Mouse (Mus musculus) urinary bladder, postnatal 25 days (tissue): ENCODE results near the gene Adarb1.
A peak's percentile ranks its signal among the peaks of the same experiment; 100 is the strongest.

Source experiments
- DNase-seq: peaks from one replicate; pipeline ENCODE4 v3.0.0; 2022; ENCODE audit warnings: low spot score

The Adarb1 gene

DNA sequence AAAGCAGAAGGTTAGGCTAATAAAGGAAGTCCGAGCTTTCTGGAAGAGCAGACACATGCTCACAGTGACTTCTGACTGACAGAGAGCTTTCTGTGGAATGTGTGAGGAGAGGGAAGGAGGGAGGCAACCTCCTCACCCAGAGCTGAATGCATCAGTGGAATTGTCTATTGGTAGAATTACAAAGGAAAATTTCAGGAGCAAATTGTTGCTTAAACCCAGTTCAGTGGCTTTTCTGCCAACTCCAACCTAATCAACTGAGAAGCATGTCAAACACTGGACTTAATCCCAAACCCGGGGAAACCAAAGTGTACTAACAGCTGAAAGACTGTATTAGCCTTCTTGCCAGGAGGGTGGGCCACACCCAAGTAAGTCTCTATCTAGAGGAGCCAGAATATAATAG lies 36.9 kb downstream of the Adarb1 start:
- no peak for DNase-seq

DNA sequence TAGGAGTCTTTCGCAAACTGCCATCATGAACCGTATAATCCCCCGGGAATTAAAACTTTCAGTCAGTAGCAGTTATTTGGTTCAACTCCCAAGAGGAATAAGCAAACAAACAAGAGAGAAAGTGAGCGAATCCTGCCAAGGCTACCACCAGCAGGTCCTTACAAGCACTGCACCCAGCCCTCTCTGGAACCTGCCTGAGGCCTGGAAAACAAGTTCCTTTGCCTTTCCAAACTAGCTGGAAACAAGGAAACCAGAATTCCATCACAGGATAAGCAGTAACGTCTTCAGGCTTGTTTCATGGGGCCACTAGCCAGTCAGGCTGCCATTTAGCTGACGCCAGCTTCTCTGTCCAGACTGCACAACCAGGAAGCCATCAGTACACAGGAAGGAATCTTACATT lies 37.4 kb downstream of the Adarb1 start:
- no peak for DNase-seq

DNA sequence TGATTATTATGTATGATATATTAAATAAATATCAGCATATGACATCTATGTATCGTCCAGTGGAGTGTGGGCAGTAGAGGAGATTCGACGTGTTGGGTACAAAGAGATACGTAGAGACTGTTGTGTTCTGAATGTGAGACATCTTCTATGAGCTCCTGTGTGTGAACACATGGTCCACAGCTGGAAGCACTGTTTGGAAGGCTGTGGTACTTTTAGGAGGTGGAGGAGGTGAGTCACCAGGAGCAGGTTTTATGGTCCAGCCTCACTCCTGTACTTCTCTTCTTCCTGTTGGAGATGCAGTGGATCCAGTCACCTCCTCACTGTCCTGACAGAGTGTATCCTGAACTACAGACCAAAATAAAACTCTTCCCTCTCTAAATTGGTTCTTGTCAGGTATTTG lies 38.9 kb downstream of the Adarb1 start:
- no peak for DNase-seq

DNA sequence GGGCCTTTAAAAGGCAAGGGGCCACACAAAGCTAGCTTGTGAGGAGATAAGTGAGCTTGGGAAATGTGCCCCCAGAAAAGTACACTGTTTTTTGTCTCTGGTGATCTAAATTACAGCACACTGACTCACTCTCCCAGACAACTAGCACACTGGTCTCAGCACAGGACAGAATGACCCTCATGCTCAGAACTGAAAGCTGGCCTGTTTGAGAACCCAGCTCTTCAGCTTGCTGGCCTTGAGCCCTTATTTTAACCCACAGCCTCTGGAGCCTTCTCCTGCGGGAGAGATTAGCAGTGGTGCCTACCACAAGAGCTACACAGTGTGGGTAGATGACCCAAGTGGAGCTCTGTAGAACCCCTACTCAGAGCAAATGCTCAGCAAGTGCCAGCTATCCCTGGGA lies 42.0 kb downstream of the Adarb1 start:
- no peak for DNase-seq

DNA sequence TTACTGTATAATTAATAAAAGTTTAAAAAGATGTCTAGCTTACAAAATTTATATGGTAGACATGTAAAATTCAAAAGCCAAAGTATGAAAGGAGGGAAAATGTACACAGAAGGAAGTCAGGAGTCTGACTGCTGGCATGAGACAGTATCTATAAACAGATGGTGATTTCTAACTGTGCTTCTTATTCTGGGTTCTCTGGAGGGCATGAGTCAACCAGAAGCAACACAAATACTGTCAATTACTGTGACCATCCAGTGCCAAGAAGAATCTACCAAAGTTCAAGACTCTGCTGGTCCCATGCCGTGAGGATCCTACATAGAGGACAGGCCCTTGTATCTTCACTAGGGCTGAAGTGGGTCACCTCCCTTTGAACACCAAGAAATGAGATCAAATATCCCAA lies 43.1 kb downstream of the Adarb1 start:
- no peak for DNase-seq

DNA sequence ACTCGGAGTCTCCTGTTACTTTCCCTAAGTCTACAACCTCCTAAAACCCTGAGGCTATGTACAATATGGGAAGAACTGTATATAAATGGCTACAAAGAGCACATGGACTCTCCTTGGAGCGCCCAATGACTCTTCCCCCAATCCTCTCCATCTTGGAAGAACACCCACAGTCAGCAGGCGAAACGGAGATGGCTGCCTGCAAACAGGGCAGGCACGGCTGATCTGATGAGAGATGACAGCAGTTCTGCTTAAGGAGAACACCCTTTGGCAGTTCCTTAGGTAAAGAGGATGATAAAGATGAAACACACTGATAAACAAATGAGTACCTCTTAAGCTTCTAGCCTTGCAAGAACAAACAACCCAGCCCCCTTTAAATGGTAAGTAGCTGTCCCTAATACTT lies 43.7 kb downstream of the Adarb1 start:
- DNase-seq, result no peak

DNA sequence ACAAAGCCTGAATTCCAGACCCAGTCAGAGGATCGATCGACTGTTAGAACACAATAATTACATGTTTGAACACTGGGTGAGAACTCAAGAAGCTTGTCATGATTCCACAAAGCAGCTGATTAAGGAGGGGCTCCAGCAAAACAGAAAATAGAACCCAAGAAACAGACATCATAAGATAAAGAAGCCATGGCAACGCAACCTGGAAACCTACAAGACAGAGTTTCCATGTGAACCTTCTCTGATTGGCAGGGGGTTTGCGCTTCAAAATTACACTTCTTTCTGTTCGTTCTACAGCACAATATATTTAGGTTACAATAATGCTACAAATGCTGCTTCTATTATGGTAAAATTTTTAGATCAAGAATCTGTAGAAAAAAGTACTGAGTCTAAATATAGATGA lies 47.9 kb downstream of the Adarb1 start:
- no peak for DNase-seq

DNA sequence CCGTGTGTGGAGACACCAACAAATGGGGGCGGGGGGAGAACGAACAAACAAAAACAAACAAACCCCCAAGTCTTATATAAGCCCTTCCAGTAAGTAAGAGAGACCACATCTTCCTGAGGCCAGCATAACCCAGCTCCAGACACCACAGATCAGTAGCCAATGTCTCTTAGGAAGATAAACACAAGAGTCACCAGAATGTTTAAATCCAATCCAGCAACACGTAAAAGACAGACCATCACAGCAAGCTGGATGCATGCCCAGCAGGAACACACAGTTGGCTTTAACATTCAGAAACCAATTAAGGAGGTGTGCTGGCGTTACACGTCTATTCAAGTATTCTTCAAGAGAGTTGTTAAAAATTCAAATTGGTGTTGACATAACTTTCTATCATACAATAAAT lies 50.1 kb downstream of the Adarb1 start:
- no peak for DNase-seq

DNA sequence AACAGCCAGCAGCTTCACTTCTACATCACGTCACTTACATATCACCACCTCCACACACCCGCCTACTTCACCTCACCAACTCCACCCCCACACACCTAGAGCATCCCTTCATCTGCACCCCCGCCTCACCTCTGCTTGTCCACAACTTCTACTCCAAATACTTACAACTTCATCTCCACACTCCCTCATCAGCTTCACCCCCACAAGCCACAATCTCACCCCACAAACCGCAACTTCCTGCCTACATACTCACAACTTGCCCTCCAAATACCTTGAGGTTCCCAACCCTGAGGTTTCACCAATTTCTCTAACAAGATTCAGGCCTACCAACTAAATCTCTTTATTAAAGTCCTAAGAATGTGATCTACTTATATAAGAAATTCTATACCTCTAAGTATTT lies 51.1 kb downstream of the Adarb1 start:
- DNase-seq, result no peak

DNA sequence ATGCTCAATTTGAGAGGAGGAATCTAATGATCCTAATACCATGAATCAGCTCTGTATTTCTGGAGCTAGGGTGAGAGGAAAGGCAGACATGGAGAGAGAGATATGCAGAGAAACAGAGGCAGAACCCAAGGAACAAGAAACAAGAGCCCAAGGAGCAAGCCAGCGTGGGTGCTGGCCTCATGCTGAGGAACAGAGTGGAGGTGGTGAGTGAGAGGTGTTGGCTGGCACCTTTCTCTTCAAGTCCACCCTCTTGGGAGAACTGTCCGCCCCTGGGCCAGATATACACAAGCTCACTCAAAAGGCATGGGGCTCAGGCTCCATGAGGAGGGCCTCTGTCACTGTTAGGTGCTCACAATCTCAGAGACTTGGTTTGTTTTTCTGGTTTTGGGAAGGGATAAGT lies 52.9 kb downstream of the Adarb1 start:
- no peak for DNase-seq

DNA sequence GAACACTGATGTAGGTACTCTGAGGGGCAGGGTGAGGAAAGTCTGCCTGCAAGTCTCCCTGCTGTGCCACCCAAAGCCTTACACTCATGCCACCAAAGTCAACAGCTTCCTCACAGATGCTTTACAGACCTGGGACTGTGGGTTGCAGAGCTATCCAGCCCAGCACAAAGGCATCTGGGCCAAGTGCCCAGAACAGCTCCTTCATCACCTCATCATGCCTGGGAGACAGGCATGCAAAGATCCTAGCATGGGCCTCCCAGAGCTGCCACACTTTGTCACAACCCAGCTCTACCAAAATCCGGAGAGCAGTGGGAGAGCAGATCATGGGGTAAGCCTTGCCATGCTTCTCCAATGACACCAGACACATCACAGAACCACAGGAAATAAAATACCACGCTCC lies 57.6 kb downstream of the Adarb1 start:
- DNase-seq, result no peak

DNA sequence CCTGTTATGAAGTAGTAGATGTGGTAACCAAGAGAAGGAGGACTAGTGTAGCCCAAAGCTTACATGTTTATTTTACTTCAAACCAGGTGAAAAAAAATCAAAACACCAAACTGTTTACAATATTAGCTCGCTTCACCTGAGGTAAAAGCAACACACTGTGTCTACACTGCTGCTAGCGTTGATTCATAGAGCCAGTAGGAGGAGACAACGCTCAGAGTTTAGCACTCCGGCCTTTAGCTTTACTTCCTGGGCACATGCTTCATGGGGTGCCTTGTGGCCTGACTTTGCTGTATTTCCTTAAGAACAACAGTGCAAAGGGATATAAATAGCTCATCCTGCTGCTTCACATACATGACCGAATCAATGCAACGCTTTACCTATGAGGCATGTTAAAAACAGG lies 60.1 kb downstream of the Adarb1 start:
- DNase-seq, result no peak

DNA sequence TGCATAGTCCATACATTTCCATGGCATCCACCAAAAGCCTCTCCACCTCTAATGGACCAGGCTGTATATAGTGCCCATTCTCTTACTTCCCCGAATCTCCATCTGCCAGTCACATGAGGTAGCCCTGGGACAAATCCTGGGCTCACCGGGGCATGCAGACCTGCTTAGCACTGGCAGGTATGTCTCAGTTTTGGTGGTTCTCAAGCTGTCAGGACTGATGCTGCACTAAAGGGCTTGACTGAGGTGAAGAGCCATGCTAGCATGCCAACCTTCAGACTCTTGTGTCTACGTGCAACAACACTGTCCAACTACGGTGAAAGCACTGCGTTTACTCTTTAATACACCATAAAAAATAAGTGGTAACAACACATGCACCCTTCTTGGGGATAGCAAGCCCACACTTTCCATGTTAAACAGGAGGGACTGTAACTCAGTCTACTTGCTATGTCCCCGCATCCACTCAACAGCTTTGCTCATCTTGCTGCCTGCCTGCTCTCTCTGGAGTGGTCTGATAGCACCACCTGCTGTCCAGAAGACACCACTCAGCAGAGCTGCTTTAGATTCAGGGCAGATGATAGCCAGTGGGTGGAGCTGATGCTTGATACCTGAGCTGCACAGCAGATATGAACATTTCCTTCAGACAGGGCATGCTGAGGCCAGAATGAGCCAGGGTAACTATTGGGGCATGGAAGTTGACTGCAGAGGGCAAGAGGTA lies 64.9 kb downstream of the Adarb1 start:
- DNase-seq, result peak; percentile 60

DNA sequence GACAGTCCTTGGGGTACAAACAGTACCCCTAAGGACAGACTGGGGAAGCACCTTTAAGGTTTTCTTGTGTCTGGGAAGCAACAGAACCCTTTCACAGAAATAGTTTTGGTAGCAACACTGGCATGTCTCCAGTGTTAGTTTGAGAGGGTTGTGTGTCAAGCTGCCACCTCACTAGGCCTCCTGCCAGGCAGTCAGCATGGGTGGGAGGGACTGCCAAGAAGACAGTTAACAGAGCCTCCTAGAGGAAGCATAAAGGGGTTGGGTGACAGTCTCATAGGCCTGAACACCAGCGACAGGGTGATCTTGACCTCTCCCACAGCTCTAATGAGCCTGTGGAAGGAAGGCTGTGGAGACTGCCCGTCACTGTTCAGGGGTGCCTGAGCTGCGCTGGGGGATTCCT lies 75.2 kb downstream of the Adarb1 start:
- DNase-seq, result no peak

DNA sequence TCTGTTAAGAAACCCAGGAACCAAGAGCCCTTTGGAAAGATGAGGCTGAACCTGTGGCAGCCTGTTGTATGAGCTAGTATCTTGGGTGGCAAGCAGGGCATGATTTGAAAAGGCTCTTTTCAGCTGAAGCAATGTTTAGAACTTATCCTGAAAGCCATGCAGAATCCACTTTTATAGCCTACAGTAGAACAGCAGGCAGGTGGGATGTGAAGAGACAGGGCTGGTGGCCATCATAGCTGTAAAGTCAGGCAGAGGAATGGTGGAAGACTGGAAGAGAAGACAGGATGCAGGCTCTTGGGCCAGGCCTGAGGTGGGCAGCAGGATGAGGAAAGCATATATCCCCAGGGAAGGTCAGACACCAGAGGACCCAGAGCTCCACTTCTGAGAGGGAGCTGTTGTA lies 76.4 kb downstream of the Adarb1 start:
- DNase-seq, result no peak

DNA sequence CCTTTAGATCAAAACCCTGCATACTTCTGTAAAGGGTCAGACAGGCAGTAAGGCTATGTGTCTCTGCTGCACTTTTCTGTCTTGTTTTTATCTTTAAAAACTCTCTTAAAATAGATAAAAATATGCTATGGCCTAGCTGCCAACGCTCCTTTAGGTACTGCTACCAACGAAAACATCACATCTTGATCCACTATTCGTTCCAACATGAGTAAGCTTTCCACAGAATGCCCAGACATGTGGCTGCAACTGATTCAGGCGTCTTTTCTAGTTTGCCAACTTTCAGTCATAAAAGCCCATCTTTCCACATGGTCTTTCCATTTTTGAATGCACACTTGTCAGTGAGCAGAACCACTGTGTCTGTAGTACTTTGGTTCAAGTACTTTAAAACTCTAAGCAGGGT lies 77.0 kb downstream of the Adarb1 start:
- no peak for DNase-seq

DNA sequence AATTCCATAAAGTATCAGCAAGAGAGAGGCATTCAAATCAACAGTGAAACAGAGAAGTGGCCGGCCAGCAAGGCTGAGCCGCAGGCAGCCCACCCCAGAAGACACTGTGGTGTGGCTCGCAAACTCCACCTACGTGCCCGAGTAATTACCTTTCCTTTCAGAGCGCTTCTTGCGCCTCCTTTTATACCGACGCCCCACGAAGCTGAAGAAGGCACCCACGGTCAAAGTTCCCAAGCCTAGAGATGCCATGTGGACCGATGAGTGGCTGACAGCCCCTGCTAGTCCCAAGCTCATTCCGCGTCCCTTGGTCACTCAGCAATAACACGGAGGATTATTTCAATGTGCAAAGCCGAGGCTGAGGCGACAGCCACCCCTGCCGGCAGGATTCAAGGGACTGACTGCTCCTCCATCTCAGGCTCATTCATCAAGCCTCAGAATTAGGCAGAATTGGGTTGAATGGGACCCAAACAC lies 78.2 kb downstream of the Adarb1 start:
- DNase-seq, result no peak

DNA sequence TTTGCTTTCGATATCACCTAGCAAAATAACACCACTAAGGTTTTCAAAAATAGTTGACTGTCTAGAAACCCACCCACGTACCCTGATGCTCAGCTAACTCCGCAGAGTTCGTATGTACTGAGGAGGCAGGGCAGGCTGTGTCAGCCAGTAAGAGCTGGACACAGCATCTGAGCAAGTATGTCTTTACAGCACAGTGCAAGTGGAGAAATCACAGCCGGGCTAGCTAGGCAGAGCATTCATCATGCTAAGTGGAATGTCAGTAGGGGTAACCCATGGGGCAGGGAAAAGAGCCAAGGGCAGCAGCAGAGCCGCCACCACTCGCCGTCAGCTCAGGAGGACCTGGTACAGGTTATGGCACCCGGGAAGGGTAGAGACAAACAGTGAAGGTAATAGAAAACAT lies 84.6 kb downstream of the Adarb1 start:
- DNase-seq, result no peak

DNA sequence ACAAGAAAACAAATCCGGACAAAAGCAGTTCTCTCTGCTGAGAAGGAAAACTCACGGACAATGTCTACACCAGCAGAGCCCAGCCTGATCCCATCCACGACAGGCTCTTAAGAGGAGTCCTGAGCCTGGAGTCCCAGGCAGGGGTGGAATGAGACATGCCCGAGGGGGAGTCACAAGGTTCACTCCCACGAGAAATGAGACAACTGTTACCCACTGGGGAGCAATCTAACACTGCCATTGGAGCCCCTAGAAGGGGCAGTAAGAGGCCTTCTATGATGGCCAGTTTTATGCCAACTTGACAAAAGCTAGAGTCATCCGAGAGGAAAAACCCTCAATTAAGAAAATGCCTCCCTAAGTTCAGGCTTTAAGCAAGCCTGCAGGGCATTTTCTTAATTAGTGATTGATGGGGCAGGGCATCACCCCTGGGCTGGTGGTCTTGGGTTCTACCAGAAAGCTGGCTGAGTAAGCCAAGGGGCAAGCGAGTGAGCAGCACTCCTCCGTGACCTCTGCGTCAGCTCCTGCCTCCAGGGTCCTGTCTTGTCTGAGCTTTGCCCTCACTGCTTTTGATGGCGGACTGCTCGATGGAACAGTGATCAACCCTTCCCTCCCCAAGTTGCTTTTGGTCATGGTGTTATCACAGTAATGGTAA lies 88.5 kb downstream of the Adarb1 start:
- no peak for DNase-seq

DNA sequence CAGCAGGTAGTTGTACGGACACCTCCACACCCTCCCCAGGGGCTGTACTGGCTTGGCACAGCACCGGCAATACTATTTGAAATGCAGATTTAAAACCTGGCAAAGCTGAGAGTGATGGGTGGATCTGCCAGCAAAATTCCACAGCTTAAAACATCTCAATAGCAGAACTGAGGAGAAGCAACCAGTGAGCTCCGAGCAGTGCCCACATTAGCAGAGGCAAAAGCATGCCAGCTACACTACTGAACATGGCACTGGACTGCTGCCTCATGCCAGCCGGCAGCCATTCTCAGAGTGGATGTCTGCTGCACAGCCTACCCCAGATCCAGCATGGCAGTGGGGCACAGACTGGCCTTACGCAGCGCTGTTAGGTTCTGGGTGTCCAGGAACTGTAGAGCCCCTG lies 93.4 kb downstream of the Adarb1 start:
- DNase-seq, result no peak

DNA sequence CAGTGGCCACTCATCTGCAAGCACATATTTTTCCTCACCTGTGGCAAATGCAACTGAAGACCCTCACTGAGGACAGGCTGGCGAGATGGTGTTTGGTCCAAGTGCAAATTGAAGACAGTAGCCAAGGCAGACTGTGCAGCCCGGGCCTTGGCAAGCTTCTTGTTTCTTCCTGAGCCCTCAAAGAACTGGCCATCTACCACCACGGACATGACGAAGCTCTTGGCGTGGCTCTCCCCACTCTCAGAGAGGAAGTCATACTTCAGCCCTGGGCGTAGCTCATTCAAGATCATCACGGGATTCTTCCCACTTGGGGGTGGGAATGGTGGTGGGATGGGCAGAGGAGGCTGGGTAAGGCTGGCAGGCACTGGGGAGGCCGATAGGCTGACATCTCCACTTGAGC lies 96.5 kb downstream of the Adarb1 start:
- DNase-seq, result no peak

DNA sequence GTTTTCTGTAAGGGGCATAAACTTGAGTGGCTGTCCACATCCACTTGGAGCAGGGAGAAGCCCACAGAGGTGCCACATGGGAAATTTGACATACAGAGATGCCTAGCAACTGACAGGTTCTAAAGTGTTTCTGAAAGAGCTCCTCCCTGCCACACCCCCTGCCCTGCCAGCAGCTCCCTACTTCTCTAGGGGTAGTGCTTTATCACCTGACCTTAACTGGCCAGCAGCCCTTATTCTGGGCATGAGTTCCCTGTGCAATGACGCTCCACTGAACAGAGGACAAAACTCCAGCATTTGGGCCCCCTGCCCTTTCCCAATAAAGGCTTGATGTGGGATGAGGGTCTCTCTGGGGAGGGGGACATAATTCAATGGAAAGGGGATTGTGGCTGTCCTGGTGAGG lies 97.1 kb downstream of the Adarb1 start:
- DNase-seq, result no peak

DNA sequence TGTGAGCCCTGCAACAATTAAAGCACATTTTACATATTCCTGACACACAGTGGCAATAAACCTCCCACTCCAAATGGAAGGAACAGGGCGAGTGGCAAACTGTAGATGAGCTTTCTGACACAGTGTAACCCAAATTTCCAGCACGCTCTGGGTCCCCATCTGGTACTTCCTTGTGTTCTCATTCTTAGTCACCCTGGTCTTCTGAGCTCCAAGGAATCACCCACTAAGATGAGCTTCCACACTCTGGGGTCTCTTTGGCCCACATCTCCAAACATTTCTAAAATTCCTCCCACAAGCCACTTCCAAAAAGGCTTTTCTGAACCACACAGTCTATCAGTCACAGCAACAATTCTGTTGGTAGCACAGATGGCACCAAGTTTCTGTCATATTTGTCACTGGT lies 102.4 kb downstream of the Adarb1 start:
- no peak for DNase-seq

DNA sequence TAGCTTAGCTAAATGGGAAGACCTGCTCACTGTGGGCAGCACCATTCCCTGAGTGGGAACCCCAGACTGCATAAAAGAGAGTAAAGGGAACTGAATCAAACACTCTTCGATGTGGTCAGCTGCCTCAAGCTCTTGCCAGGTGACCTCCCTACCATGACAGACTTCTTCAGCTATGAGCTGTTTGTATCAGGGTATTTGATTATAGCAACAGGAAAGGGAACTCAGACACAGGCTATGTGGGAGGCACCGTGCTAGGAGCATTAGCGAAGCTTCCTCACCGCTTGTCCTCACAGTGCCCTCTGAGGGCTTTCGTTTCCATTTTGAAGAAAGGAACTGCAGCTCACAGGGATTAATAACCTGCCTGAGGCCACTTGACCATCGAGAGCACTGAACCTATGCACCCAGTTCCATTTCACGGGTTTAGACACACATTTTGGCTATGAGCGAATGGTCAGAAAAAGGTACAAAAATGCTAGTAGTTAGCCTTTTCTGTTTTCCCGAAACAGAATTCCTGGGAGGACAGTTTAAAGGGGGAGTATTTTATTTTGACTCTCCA lies 103.3 kb downstream of the Adarb1 start:
- no peak for DNase-seq
